In the genomic region with DNA sequence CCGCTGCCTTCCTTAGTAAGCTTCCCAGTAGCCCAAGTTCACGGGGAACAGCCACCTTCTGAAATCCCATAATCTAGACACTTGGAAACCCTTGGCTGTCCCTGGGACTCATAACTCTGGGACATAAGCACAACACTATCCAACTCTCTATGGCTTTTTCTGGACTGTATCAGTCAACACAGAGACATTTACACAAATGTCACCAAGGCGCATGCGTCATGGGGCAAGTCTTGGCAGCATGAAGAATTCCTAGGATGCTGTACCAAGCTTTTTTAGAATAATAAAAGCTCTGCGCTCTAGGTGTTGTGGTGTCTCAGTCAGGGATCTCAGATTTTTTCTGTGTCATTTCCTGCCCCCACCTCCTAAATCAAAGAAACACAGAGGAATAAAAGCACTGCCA, we compare ENCODE assay signal across 17 mouse cellular contexts. TPM values are rescaled to one million over a fixed set of nuclear protein-coding genes. Genes with fewer than 3 reads are reported as not detected.
A peak's percentile ranks its signal among the peaks of the same experiment; 100 is the strongest.
DNase-seq lines count a peak whose midpoint lies in the region; ATAC-seq lines count a peak whose summit lies in the region.
"Had no signal": no experiment of that assay in that cellular context is flagged by ENCODE, and none has a peak within 500 bp of the region (broad histone marks: within the 10 kb centered on the region; RNA-seq: fewer than 3 reads in every experiment).

No protein-coding gene starts in this region.

- no peak overlapping the region for H3K9ac ChIP-seq in heart, embryonic 11.5 days (ENCODE audit: low read depth, low read length)
- H3K9ac ChIP-seq in heart, embryonic 14.5 days (ENCODE audit: low read length), result no peak overlapping the region
- H3K9ac ChIP-seq: embryonic facial prominence, embryonic 12.5 days; hindbrain, embryonic 15.5 days had no signal

- H3K4me1 ChIP-seq in heart, embryonic 11.5 days (ENCODE audit: control insufficient read depth, insufficient read depth, low read length), result no peaks in the 10 kb centered on the region
- H3K4me1 ChIP-seq in heart, embryonic 14.5 days (ENCODE audit: control insufficient read depth in 2 of 2, insufficient read depth in 2 of 2, low read length in 2 of 2), result peaks cover 14 to 25% of the 10 kb centered on the region in 2 experiments
- H3K4me1 ChIP-seq: embryonic facial prominence, embryonic 12.5 days; hindbrain, embryonic 15.5 days had no signal

- DNase-seq in heart, adult 9 months (ENCODE audit: low spot score in 2 of 2), result peak; percentile 30 to 41
- peak; percentile 32 for DNase-seq in brain, adult 2 months (ENCODE audit: low read depth, low spot score)
- peak; percentile 48 to 59 for DNase-seq in heart, postnatal 10 days
- no peak for DNase-seq in frontal cortex, postnatal 25 days (ENCODE audit: low spot score in 2 of 2)
- DNase-seq in ovary, adult 18-20 months (ENCODE audit: low spot score), result no peak
- DNase-seq: adrenal gland, postnatal 10 days; cerebellum, adult 11-12 months; cerebellum, adult 9-10 months; cerebellum, postnatal 25 days; gastrocnemius, postnatal 14 days; kidney, adult 8-10 months had no signal

- H3K9me3 ChIP-seq in heart, embryonic 11.5 days (replicated peaks; ENCODE audit: control insufficient read depth, low read length), result no peaks in the 10 kb centered on the region
- no peaks in the 10 kb centered on the region for H3K9me3 ChIP-seq in heart, embryonic 14.5 days (ENCODE audit: control insufficient read depth, low read length)
- H3K9me3 ChIP-seq: embryonic facial prominence, embryonic 12.5 days; hindbrain, embryonic 15.5 days had no signal

- H3K27me3 ChIP-seq in heart, embryonic 11.5 days (ENCODE audit: control insufficient read depth, insufficient read depth, low read length), result no peaks in the 10 kb centered on the region
- no peaks in the 10 kb centered on the region for H3K27me3 ChIP-seq in heart, embryonic 14.5 days (ENCODE audit: control insufficient read depth, insufficient read depth, low read length)
- H3K27me3 ChIP-seq: embryonic facial prominence, embryonic 12.5 days; hindbrain, embryonic 15.5 days had no signal

- H3K36me3 ChIP-seq in heart, embryonic 11.5 days (ENCODE audit: control insufficient read depth, insufficient read depth, low read length), result peaks cover 5% of the 10 kb centered on the region; the same call in 1 of the 2 replicates
- peaks cover 84% of the 10 kb centered on the region for H3K36me3 ChIP-seq in heart, embryonic 14.5 days (ENCODE audit: control insufficient read depth, insufficient read depth, low read length)

- no peak overlapping the region for H3K27ac ChIP-seq in heart, embryonic 11.5 days (ENCODE audit: low read depth, low read length)
- H3K27ac ChIP-seq in heart, embryonic 14.5 days (replicated peaks in 1 of 2; ENCODE audit: control insufficient read depth in 1 of 2, insufficient read depth in 1 of 2, low read depth in 2 of 2, low read length in 2 of 2), result peak overlapping the region; percentile 76 to 82
- H3K27ac ChIP-seq: embryonic facial prominence, embryonic 12.5 days had no signal

- intact Hi-C loops in heart, postnatal 10 days (cut with DNase I), result no loop called here

- WGBS in heart, embryonic 11.5 days (ENCODE audit: insufficient replicate concordance), result 82% methylated on average over 5 of the region's 5 CpGs
- 57% methylated on average over 5 of the region's 5 CpGs for WGBS in heart, embryonic 14.5 days

- no peak overlapping the region for H3K4me3 ChIP-seq in heart, embryonic 11.5 days (ENCODE audit: low read depth, low read length)
- H3K4me3 ChIP-seq in heart, embryonic 14.5 days (ENCODE audit: control insufficient read depth in 1 of 2, insufficient read depth in 1 of 2, low read depth in 1 of 2, low read length in 2 of 2), result no peak overlapping the region
- H3K4me3 ChIP-seq: embryonic facial prominence, embryonic 12.5 days; hindbrain, embryonic 15.5 days had no signal

- ATAC-seq in heart, embryonic 11.5 days (replicated peaks; ENCODE audit: insufficient number of reproducible peaks, low FRiP score, low TSS enrichment), result no peak
- no peak for ATAC-seq in heart, embryonic 14.5 days (ENCODE audit: insufficient number of reproducible peaks, insufficient read depth, low FRiP score, low read depth)
- ATAC-seq: forebrain, embryonic 16.5 days; intestine, embryonic 16.5 days had no signal

- H3K4me2 ChIP-seq in heart, embryonic 11.5 days, result no peak overlapping the region
- no peak overlapping the region for H3K4me2 ChIP-seq in heart, embryonic 14.5 days (ENCODE audit: low read length)
- H3K4me2 ChIP-seq: embryonic facial prominence, embryonic 12.5 days; hindbrain, embryonic 15.5 days had no signal

RNA-seq across cellular contexts. Expression of a gene that starts 28.3 kb away (rescaled TPM):
- polyA plus RNA-seq in heart, embryonic 11.5 days (2014; fragmentation: Nextera tagmentation; extraction: Ambion mirVana), result 43.1 and 43.6 TPM in 2 replicates
- polyA plus RNA-seq in heart, embryonic 14.5 days (2014; fragmentation: Nextera tagmentation; extraction: Ambion mirVana), result 72.4 and 73.1 TPM in 2 replicates
- total RNA-seq in heart, postnatal 10 days (2021), result 10 to 100 TPM; 34.1 to 49.8 TPM

RNA-seq across cellular contexts. Expression of a gene that starts 34.5 kb away (rescaled TPM):
- 16.3 and 17.3 TPM in 2 replicates for polyA plus RNA-seq in heart, embryonic 11.5 days (2014; fragmentation: Nextera tagmentation; extraction: Ambion mirVana)
- 17.2 and 17.6 TPM in 2 replicates for polyA plus RNA-seq in heart, embryonic 14.5 days (2014; fragmentation: Nextera tagmentation; extraction: Ambion mirVana)
- total RNA-seq in heart, postnatal 10 days (2021), result 10 to 100 TPM in 1 of 2 experiments, 1 to 10 TPM in 1; 8.5 to 11.6 TPM

RNA-seq across cellular contexts. Expression of a gene that starts 37.7 kb away (rescaled TPM):
- 6.4 and 9.2 TPM in 2 replicates for polyA plus RNA-seq in heart, embryonic 11.5 days (2014; fragmentation: Nextera tagmentation; extraction: Ambion mirVana)
- polyA plus RNA-seq in heart, embryonic 14.5 days (2014; fragmentation: Nextera tagmentation; extraction: Ambion mirVana), result 12.5 and 14.5 TPM in 2 replicates
- total RNA-seq in heart, postnatal 10 days (2021), result 10 to 100 TPM; 15.3 to 19.7 TPM

Comparison
In these comparisons a context has a peak if more than half of its experiments do, and no peak if none do; other contexts are left out.
1. DNase-seq: peak in heart, adult 9 months (2 of 2), brain, adult 2 months (single experiment) and heart, postnatal 10 days (2 of 2); none in frontal cortex, postnatal 25 days (0 of 2) and ovary, adult 18-20 months (single experiment).